Mouse (Mus musculus): Measurements from ENCODE around the gene Pkd1l2. TPM values are rescaled to one million over a fixed set of nuclear protein-coding genes. Genes with fewer than 3 reads are reported as not detected.

Gene Pkd1l2
- total RNA-seq, 2 experiments from 2014 or later: 0.10 TPM; not detected in 1

GRCm38 (mm10) chr8:116969531-116969930 lies 112.7 kb downstream of the Pkd1l2 start:
- DNase-seq (ENCODE audit: low spot score in 2 of 2): no peak
- Histone ChIP-seq H3K27ac (no peak overlapping the region), H3K4me3 (no peak overlapping the region)
- TF ChIP-seq CTCF (conservative IDR thresholded peaks at IDR 0.05): no peak

DNA sequence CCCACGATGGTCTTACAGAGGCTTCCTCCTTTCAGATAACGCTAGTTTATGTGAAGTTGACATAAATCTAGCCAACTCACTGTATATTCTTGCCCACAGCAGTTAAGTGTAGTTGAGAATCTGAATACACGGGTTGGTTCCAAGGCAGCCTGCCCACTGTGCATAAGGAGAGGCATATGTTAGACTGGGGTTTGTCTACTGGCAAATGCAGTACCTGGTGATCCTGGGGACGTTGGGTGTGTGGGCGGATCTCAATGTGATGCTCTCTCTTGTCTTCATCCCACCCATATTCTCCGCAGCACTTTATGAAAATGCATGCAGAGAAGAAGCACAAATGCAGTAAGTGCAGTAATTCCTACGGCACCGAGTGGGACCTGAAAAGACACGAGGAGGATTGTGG lies 127.8 kb downstream of the Pkd1l2 start:
- H3K27ac ChIP-seq: no peak overlapping the region
- H3K4me3 ChIP-seq: no peak overlapping the region
- DNase-seq (ENCODE audit: low spot score in 2 of 2): peak; percentile 70 to 86
- TF ChIP-seq CTCF (conservative IDR thresholded peaks at IDR 0.05): no peak

GRCm38 (mm10) chr8:116952428-116952827 lies 129.8 kb downstream of the Pkd1l2 start:
- TF ChIP-seq CTCF (conservative IDR thresholded peaks at IDR 0.05): no peak
- H3K4me3 ChIP-seq: no peak overlapping the region
- DNase-seq (ENCODE audit: low spot score in 2 of 2): no peak
- H3K27ac ChIP-seq: no peak overlapping the region

DNA sequence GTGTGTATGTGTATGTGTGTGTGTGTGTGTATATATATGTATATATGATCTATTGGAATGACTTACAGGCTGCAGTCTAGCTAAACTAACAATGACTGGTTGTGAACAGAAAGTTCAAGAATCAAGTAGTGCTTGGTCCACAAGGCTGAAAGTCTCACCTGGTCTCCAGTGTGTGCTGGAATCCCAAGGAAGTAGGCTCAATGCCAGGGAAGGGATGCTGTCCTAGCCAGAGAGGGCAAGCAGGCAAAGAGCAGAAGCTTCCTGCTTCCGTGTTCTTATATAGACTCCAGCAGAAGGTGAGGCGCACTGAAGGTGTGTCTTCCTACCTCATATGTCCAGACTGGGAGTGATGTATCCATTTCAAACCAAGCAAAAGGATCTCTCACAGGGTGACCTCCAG lies 130.5 kb downstream of the Pkd1l2 start:
- Histone ChIP-seq H3K27ac (no peak overlapping the region), H3K4me3 (no peak overlapping the region)
- DNase-seq (ENCODE audit: low spot score in 2 of 2): no peak
- no peak for TF ChIP-seq CTCF (conservative IDR thresholded peaks at IDR 0.05)

DNA sequence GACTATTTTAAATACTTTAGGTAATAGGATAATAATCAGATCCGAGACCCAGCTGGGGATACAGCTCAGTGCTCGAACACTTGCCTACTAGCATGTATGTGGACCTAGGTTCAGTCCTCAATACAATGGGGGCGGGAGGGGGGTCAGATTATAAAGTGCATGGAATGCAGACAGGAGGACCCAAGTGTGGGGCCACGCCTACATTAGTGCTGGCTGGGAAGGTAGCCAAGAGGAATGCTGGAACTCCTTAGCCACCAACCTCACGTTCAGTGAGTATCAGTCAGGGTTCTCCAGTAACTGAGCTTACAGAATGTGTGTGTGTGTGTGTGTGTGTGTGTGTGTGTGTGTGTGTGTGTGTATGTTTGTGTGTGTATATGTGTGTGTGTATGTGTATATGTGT lies 130.9 kb downstream of the Pkd1l2 start:
- TF ChIP-seq CTCF (conservative IDR thresholded peaks at IDR 0.05): no peak

DNA sequence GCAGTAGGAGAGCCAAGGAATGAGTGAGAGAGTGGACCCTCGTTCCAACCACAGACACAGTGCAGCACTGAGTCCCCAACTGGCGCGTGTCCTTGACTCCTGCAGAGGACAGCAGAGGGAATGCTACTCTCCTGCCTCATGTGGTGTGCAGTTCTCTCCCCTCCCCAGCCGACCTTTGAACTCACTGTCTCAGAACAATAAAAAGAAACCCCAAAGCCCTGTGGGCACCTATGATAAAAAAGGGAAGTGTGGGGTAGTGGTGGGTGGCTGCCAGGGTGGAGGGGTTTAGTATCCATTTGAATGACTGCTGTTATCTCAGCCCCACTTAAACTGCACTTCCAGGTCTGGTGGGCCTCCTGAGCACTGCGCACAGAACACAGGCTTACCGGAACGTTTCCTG lies 134.7 kb downstream of the Pkd1l2 start:
- H3K27ac ChIP-seq: no peak overlapping the region
- H3K4me3 ChIP-seq: no peak overlapping the region
- DNase-seq (ENCODE audit: low spot score in 2 of 2): no peak
- no peak for TF ChIP-seq CTCF (conservative IDR thresholded peaks at IDR 0.05)

More for the DNA sequence above, 130.9 kb downstream of the Pkd1l2 start:
- no peak overlapping the region for H3K4me3 ChIP-seq
- no peak for DNase-seq (ENCODE audit: low spot score in 2 of 2)
- H3K27ac ChIP-seq: no peak overlapping the region

GRCm38 (mm10) chr8:116946851-116947250 lies 135.4 kb downstream of the Pkd1l2 start:
- no peak overlapping the region; the same call in 1 of the 2 replicates for H3K4me3 ChIP-seq
- no peak for DNase-seq (ENCODE audit: low spot score in 2 of 2)
- no peak for TF ChIP-seq CTCF (conservative IDR thresholded peaks at IDR 0.05)
- H3K27ac ChIP-seq: no peak overlapping the region

DNA sequence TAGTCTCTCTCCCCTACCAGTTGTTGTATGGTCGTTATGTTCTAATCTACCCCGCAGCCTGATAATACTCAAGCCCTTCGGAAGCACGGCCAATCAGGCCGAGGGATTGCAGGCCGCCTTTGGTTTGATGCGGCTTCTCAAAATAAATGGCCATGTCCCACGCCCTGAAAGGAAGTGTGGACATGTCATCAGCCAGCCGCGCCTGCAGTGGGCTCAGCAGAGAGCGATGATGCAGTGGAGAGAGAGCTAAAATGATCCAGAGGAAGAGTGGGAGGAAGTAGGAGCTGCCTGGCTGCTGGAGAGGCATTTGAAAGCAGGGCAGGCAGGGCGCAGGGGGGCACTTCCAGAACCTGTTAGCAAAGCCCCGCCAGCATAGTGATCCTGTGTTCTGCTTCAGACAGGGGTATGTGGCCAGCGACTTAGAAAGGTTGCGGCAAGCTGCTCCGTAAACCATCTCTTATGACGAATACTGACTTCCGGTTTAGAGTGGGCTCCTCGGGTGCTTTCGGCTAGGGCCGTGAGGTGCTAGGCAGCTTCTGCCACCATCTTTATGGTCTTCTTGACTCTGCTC lies 135.9 kb downstream of the Pkd1l2 start:
- peak overlapping the region; percentile 17; the same call in 1 of the 2 replicates for H3K4me3 ChIP-seq
- peak; percentile 28 to 36 for DNase-seq (ENCODE audit: low spot score in 2 of 2)
- TF ChIP-seq CTCF (conservative IDR thresholded peaks at IDR 0.05): no peak
- peak overlapping the region; percentile 68; the same call in 1 of the 2 replicates for H3K27ac ChIP-seq

Other genes with a start within 250 kb of the Pkd1l2 start
- 10 to 100 TPM; 11.9 to 13.5 TPM for gene Cmc2, start 161.0 kb downstream of the Pkd1l2 start, total RNA-seq (2021)
- 1 to 10 TPM; 1.5 to 1.7 TPM for gene Cenpn, start 160.7 kb downstream of the Pkd1l2 start, total RNA-seq (2021)
- 10 to 100 TPM; 41.6 to 42.2 TPM for gene Atmin, start 139.1 kb downstream of the Pkd1l2 start, total RNA-seq (2021)
- gene 1700030J22Rik, start 103.5 kb downstream of the Pkd1l2 start, total RNA-seq (2021): 1 to 10 TPM; 6.9 to 7.5 TPM
- 10 to 100 TPM; 39.9 to 42.9 TPM for gene Gcsh, start 88.9 kb downstream of the Pkd1l2 start, total RNA-seq (2021)
- not detected for gene Bco1, start 13.4 kb upstream of the Pkd1l2 start, total RNA-seq (2021)
- gene Gan, start 75.7 kb upstream of the Pkd1l2 start, total RNA-seq (2021): 10 to 100 TPM; 16.6 to 17.6 TPM
- 100 to 1,000 TPM; 269 to 286 TPM for gene Cmip, start 174.6 kb upstream of the Pkd1l2 start, total RNA-seq (2021)